Mouse (Mus musculus): ENCODE data around the gene Rnf220.

- TF ChIP-seq CTCF (IDR thresholded peaks at IDR 0.05; ENCODE audit: extremely low read depth, insufficient read depth, insufficient read length, insufficient replicate concordance) = no peak
- no peak for TF ChIP-seq POLR2A (IDR thresholded peaks at IDR 0.05; ENCODE audit: low read depth, low read length)
Measured at GRCm38 (mm10) chr4:117489975-117490374, 6.9 kb downstream of the Rnf220 start.
